Mouse (Mus musculus): ENCODE results near the gene Rpa1. TPM values are rescaled to one million over a fixed set of nuclear protein-coding genes. Genes with fewer than 3 reads are reported as not detected.

Gene Rpa1
- total and polyA plus RNA-seq, 3 experiments = 230 to 357 (median 287) TPM

DNA sequence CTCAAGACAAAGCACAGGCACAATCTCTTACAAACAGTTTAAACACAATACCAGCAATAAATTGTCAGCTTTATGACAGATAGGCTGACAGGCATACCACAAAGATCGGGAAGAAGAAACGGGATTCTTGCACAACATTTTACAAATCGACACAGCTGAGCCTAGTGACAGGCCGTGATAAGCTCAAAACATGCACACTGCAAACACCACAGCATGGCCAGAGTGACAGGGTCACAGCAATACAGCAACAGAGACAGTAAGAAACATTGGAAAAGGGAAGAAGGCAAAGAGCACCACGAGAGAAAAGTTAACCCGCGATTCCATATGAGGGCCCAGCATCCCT lies 22.2 kb downstream of the Rpa1 start:
- no peak overlapping the region for H3K9ac ChIP-seq (ENCODE audit: insufficient read depth, low read depth)
- no peak for DNase-seq (ENCODE audit: extremely low read depth)
- H3K27ac ChIP-seq (ENCODE audit: insufficient read depth, low read depth) = no peak overlapping the region
- peaks cover 0 to 27% of the 10 kb centered on the region in 2 experiments; a peak in 2 of 4 replicates for H3K4me1 ChIP-seq (ENCODE audit: control insufficient read depth in 1 of 2, insufficient read depth in 2 of 2)
- in situ Hi-C loops (cut with MboI; ENCODE audit: low pct_ligation_motif_present, low pct_unique_long_range_greater_than_20kb, low sequenced_read_pairs) (no loop called here), dilution Hi-C loops (cut with MboI; ENCODE audit: extremely low pct_ligation_motif_present, extremely low pct_unique_long_range_greater_than_20kb, low sequenced_read_pairs) (no loop called here)
- no peak overlapping the region for H3K4me2 ChIP-seq (ENCODE audit: insufficient read depth, low read depth, poor library complexity, severe bottlenecking)
- H3K27me3 ChIP-seq (replicated peaks) = no peaks in the 10 kb centered on the region
- H3K79me2 ChIP-seq (replicated peaks; ENCODE audit: control insufficient read depth, extremely low read depth, insufficient read depth, poor library complexity, severe bottlenecking) = peaks cover 44% of the 10 kb centered on the region
- H3K9me3 ChIP-seq (replicated peaks; ENCODE audit: low read length) = no peaks in the 10 kb centered on the region
- H3K36me3 ChIP-seq (replicated peaks in 1 of 2; ENCODE audit: control insufficient read depth in 1 of 2, insufficient read depth in 1 of 2, low read length in 1 of 2) = peaks cover 43 to 91% of the 10 kb centered on the region in 2 experiments
- TF ChIP-seq NELFE (IDR thresholded peaks at IDR 0.05; ENCODE audit: low read depth, low read length) = no peak
- no peak for TF ChIP-seq MXI1 (IDR thresholded peaks at IDR 0.05; ENCODE audit: low read depth, low read length)
- TF ChIP-seq PAX5 (IDR thresholded peaks at IDR 0.05; ENCODE audit: low read length) = no peak
- TF ChIP-seq MAFK (IDR thresholded peaks at IDR 0.05; ENCODE audit: insufficient replicate concordance, low read length) = no peak
- TF ChIP-seq KAT2A (IDR thresholded peaks at IDR 0.05; ENCODE audit: insufficient replicate concordance, low read length) = no peak
- TF ChIP-seq MEF2A (IDR thresholded peaks at IDR 0.05; ENCODE audit: borderline replicate concordance, low read depth, low read length) = no peak
- no peak for TF ChIP-seq ZNF384 (IDR thresholded peaks at IDR 0.05; ENCODE audit: low read depth, low read length)
- no peak for TF ChIP-seq MAX (IDR thresholded peaks at IDR 0.05; ENCODE audit: low read length)
- no peak overlapping the region for H3K4me3 ChIP-seq (replicated peaks in 1 of 3; ENCODE audit: low read depth in 2 of 3, low read length in 2 of 3, poor library complexity in 1 of 3)

DNA sequence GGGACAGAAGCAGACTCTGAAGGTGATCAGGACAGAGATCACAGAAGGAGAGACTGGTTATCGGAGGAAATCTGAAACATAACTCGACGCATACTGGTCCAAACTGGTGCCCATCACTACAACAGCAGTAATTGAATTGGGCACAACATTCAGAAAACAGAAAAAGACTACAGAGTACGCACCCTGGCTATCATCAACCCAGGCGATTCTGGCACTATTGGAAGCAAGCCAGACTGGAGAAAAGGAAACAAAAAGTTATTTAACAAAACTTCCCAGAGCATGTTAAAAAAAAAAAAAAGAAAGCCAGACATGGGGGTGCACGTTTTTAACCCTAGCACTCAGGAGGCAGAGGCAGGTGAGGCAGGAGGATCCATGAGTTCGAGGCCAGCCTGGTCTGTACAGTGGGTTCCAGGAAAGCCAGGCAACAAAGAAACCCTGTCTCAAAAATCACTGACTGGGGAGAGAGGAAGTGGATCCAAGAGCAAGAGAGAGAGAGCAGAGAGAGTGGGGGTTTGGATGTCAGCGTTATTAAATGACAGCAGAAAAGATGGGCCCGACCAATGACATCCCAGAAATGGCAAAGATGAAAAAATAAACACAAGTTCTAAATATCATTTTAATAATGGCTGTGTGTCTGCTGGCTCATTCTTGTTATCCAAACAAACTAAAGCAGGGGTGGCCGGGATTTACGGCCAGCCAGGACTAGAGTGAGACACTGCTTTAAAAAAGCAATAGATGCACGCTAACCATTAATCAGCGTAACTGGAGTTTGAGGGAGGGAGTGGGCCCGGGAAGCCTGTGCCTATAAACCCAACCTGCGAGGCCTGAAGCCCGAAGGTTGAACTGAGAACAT lies 22.8 kb downstream of the Rpa1 start:
- DNase-seq (ENCODE audit: extremely low read depth) = no peak
- peaks cover 43 to 90% of the 10 kb centered on the region in 2 experiments for H3K36me3 ChIP-seq (replicated peaks in 1 of 2; ENCODE audit: control insufficient read depth in 1 of 2, insufficient read depth in 1 of 2, low read length in 1 of 2)
- in situ Hi-C loops (cut with MboI; ENCODE audit: low pct_ligation_motif_present, low pct_unique_long_range_greater_than_20kb, low sequenced_read_pairs) = no loop called here
- peaks cover under 1 to 30% of the 10 kb centered on the region in 2 experiments; a peak in 3 of 4 replicates for H3K4me1 ChIP-seq (ENCODE audit: control insufficient read depth in 1 of 2, insufficient read depth in 2 of 2)
- no peak overlapping the region for H3K4me3 ChIP-seq (replicated peaks in 1 of 3; ENCODE audit: low read depth in 2 of 3, low read length in 2 of 3, poor library complexity in 1 of 3)
- no peak overlapping the region for H3K9ac ChIP-seq (ENCODE audit: insufficient read depth, low read depth)
- no peaks in the 10 kb centered on the region for H3K27me3 ChIP-seq (replicated peaks)
- no peaks in the 10 kb centered on the region for H3K9me3 ChIP-seq (replicated peaks; ENCODE audit: low read length)
- no peak overlapping the region for H3K4me2 ChIP-seq (ENCODE audit: insufficient read depth, low read depth, poor library complexity, severe bottlenecking)
- peaks cover 47% of the 10 kb centered on the region for H3K79me2 ChIP-seq (replicated peaks; ENCODE audit: control insufficient read depth, extremely low read depth, insufficient read depth, poor library complexity, severe bottlenecking)
- TF ChIP-seq MAFK (IDR thresholded peaks at IDR 0.05; ENCODE audit: insufficient replicate concordance, low read length) (no peak), POLR2AphosphoS2 (IDR thresholded peaks at IDR 0.05; ENCODE audit: low read depth, low read length) (no peak), GABPA (IDR thresholded peaks at IDR 0.05; ENCODE audit: insufficient replicate concordance, low read depth, low read length) (no peak), E2F4 (IDR thresholded peaks at IDR 0.05; ENCODE audit: insufficient replicate concordance, low read depth, low read length) (no peak), SIN3A (IDR thresholded peaks at IDR 0.05; ENCODE audit: low read length) (no peak)
- no peak overlapping the region for H3K27ac ChIP-seq (ENCODE audit: insufficient read depth, low read depth)
- dilution Hi-C loops (cut with MboI; ENCODE audit: extremely low pct_ligation_motif_present, extremely low pct_unique_long_range_greater_than_20kb, low sequenced_read_pairs) = no loop called here

DNA sequence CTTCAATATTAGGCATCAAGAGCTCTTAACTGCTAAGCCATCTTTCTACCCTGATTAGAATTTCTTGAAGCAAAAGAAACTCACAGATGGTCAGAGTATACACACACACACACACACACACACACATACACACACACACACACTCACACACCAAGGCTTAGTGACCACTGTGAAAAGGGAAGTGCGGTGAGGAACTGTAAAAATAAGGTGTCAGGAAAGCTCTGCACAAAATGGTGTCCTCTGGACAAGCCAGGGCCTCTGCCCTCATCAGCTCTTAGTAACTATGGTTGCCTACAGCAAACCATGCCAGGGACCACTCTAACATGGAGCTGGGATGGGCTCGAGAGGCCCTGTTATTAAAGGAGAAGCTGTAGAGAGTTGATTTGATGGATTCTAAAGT lies 23.7 kb downstream of the Rpa1 start:
- peaks cover 54% of the 10 kb centered on the region for H3K79me2 ChIP-seq (replicated peaks; ENCODE audit: control insufficient read depth, extremely low read depth, insufficient read depth, poor library complexity, severe bottlenecking)
- H3K4me1 ChIP-seq (ENCODE audit: control insufficient read depth in 1 of 2, insufficient read depth in 2 of 2) = peaks cover 7 to 39% of the 10 kb centered on the region in 2 experiments
- H3K9ac ChIP-seq (ENCODE audit: insufficient read depth, low read depth) = no peak overlapping the region
- H3K36me3 ChIP-seq (replicated peaks in 1 of 2; ENCODE audit: control insufficient read depth in 1 of 2, insufficient read depth in 1 of 2, low read length in 1 of 2) = peaks cover 38 to 91% of the 10 kb centered on the region in 2 experiments
- no peak overlapping the region for H3K27ac ChIP-seq (ENCODE audit: insufficient read depth, low read depth)
- no peak for DNase-seq (ENCODE audit: extremely low read depth)
- in situ Hi-C loops (cut with MboI; ENCODE audit: low pct_ligation_motif_present, low pct_unique_long_range_greater_than_20kb, low sequenced_read_pairs) = no loop called here
- dilution Hi-C loops (cut with MboI; ENCODE audit: extremely low pct_ligation_motif_present, extremely low pct_unique_long_range_greater_than_20kb, low sequenced_read_pairs) = no loop called here
- no peak overlapping the region for H3K4me2 ChIP-seq (ENCODE audit: insufficient read depth, low read depth, poor library complexity, severe bottlenecking)
- no peaks in the 10 kb centered on the region for H3K27me3 ChIP-seq (replicated peaks)
- H3K9me3 ChIP-seq (replicated peaks; ENCODE audit: low read length) = no peaks in the 10 kb centered on the region
- no peak overlapping the region for H3K4me3 ChIP-seq (replicated peaks in 1 of 3; ENCODE audit: low read depth in 2 of 3, low read length in 2 of 3, poor library complexity in 1 of 3)
- TF ChIP-seq POLR2AphosphoS2 (IDR thresholded peaks at IDR 0.05; ENCODE audit: low read depth, low read length) = peak; percentile 29; the same call in 1 of the 2 replicates
- TF ChIP-seq CHD2 (IDR thresholded peaks at IDR 0.05; ENCODE audit: low read length) = no peak
- no peak for TF ChIP-seq USF1 (IDR thresholded peaks at IDR 0.05; ENCODE audit: low read depth, low read length)
- TF ChIP-seq NRF1 (IDR thresholded peaks at IDR 0.05; ENCODE audit: low read depth, low read length) = no peak
- no peak for TF ChIP-seq CHD1 (IDR thresholded peaks at IDR 0.05; ENCODE audit: low read depth, low read length)
- TF ChIP-seq MAX (IDR thresholded peaks at IDR 0.05; ENCODE audit: low read length) = no peak
- TF ChIP-seq MXI1 (IDR thresholded peaks at IDR 0.05; ENCODE audit: low read depth, low read length) = no peak
- no peak for TF ChIP-seq UBTF (IDR thresholded peaks at IDR 0.05; ENCODE audit: low read depth, low read length)
- no peak for TF ChIP-seq JUND (conservative IDR thresholded peaks at IDR 0.05; ENCODE audit: low read depth, low read length)
- no peak for TF ChIP-seq KAT2A (IDR thresholded peaks at IDR 0.05; ENCODE audit: insufficient replicate concordance, low read length)
- TF ChIP-seq ZC3H11A (IDR thresholded peaks at IDR 0.05; ENCODE audit: low read depth, low read length) = no peak
- TF ChIP-seq ETS1 (conservative IDR thresholded peaks at IDR 0.05; ENCODE audit: low read depth, low read length) = no peak
- TF ChIP-seq MEF2A (IDR thresholded peaks at IDR 0.05; ENCODE audit: borderline replicate concordance, low read depth, low read length) = no peak
- 0 out of 2 replicates have a peak, but pooled peaks have one; percentile 36 for TF ChIP-seq IRF4 (IDR thresholded peaks at IDR 0.05; ENCODE audit: low read depth, low read length)
- TF ChIP-seq EP300 (IDR thresholded peaks at IDR 0.05; ENCODE audit: low read length) = 0 out of 2 replicates have a peak, but pooled peaks have one; percentile 39
- TF ChIP-seq SIN3A (IDR thresholded peaks at IDR 0.05; ENCODE audit: low read length) = 0 out of 2 replicates have a peak, but pooled peaks have one; percentile 32
